Mouse (Mus musculus) limb, embryonic 10.5 days (tissue): ENCODE results near the gene Neb. TPM values are rescaled to one million over a fixed set of nuclear protein-coding genes. Genes with fewer than 3 reads are reported as not detected.

Experiments used
- DNase-seq: peaks from one replicate; pipeline ENCODE4 v3.0.0-alpha.2; 2017; ENCODE audit warnings: low spot score
- H3K27ac ChIP-seq: fragments of 300-500 bp; sonication (generic); 2 replicates; pipeline ENCODE4 v1.5.1; 2016; ENCODE audit warnings: mild to moderate bottlenecking
- H3K27me3 ChIP-seq: fragments of 300-500 bp; sonication (generic); 2 replicates; pipeline ENCODE4 v1.6.1; 2016; ENCODE audit warnings: low read depth, mild to moderate bottlenecking; ENCODE audit not compliant: poor library complexity, severe bottlenecking
- H3K36me3 ChIP-seq: fragments of 300-500 bp; sonication (generic); 2 replicates; pipeline ENCODE4 v1.6.1; 2016; ENCODE audit warnings: mild to moderate bottlenecking, moderate library complexity
- H3K4me1 ChIP-seq: fragments of 300-500 bp; sonication (generic); 2 replicates; pipeline ENCODE4 v1.6.1; 2016
- H3K4me3 ChIP-seq: fragments of 300-500 bp; sonication (generic); 2 replicates; pipeline ENCODE4 v1.5.1; 2016; ENCODE audit warnings: mild to moderate bottlenecking, moderate library complexity
- H3K9me3 ChIP-seq: fragments of 300-500 bp; sonication (generic); replicated peaks from 2 replicates; pipeline ENCODE4 v1.6.1; 2016; ENCODE audit warnings: mild to moderate bottlenecking
- WGBS: fragments of 180-500 bp; shearing (Covaris S2); methylation state at CpG from one replicate; pipeline ENCODE4 v1.1.7; 2016; 5-methylcytosine and 5-hydroxymethylcytosine counted together
- polyA plus RNA-seq: library from polyadenylated mRNA; unstranded; fragments of >200 nt; fragmentation: Nextera tagmentation; extraction: Ambion mirVana; gene quantifications from 2 replicates; pipeline ENCODE4 v1.2.1, GENCODE M21; 2016

Gene Neb
- polyA plus RNA-seq, 1 experiment from 2014 or later = 1.8 TPM

DNA sequence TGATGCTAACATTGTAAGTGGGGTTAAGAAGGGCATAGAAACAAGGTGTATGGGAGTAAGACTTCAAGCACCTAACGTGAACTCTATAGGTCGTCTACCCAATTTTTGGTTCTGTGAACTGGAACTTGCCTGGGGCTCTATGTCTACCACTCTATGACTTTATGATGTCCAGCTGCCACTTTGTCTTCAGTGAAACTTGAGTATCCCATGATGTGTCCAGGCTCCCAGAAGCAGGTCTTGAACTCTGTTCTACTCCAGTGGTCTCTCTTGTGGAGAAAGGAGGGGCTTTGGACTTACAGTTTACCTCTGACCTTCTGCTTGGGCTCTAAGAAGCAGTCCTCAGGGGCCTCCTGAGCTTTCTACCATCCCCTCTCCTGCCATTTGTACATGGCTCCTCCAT is 58.1 kb downstream of the Neb start:
- Histone ChIP-seq H3K4me1 (no peaks in the 10 kb centered on the region), H3K36me3 (no peaks in the 10 kb centered on the region), H3K9me3 (no peaks in the 10 kb centered on the region), H3K27me3 (no peaks in the 10 kb centered on the region), H3K4me3 (no peak overlapping the region), H3K27ac (no peak overlapping the region)
- DNase-seq = no peak
- WGBS = 92% methylated on average over 2 of the region's 2 CpGs

GRCm38 (mm10) chr2:52319020-52319567 is 59.2 kb downstream of the Neb start:
- no peaks in the 10 kb centered on the region for H3K27me3 ChIP-seq
- H3K9me3 ChIP-seq = no peaks in the 10 kb centered on the region
- H3K27ac ChIP-seq = no peak overlapping the region
- H3K4me3 ChIP-seq = no peak overlapping the region
- DNase-seq = no peak
- WGBS = 80% methylated on average over 5 of the region's 5 CpGs
- no peaks in the 10 kb centered on the region for H3K36me3 ChIP-seq
- no peaks in the 10 kb centered on the region for H3K4me1 ChIP-seq

GRCm38 (mm10) chr2:52317471-52317870 is 60.8 kb downstream of the Neb start:
- Histone ChIP-seq H3K4me3 (no peak overlapping the region), H3K27me3 (no peaks in the 10 kb centered on the region), H3K36me3 (no peaks in the 10 kb centered on the region), H3K4me1 (no peaks in the 10 kb centered on the region), H3K9me3 (no peaks in the 10 kb centered on the region), H3K27ac (no peak overlapping the region)
- 88% methylated on average over 4 of the region's 4 CpGs for WGBS
- no peak for DNase-seq

- no peaks in the 10 kb centered on the region for H3K36me3 ChIP-seq
- no peaks in the 10 kb centered on the region for H3K9me3 ChIP-seq
- H3K27ac ChIP-seq = no peak overlapping the region
- no peaks in the 10 kb centered on the region for H3K27me3 ChIP-seq
- H3K4me3 ChIP-seq = no peak overlapping the region
- DNase-seq = no peak
- WGBS = 76% methylated on average over 3 of the region's 3 CpGs
- H3K4me1 ChIP-seq = no peaks in the 10 kb centered on the region
Measured at GRCm38 (mm10) chr2:52315737-52316136, 62.5 kb downstream of the Neb start.

- H3K36me3 ChIP-seq = no peaks in the 10 kb centered on the region
- 94% methylated on average over 7 of the region's 7 CpGs for WGBS
- H3K27me3 ChIP-seq = no peaks in the 10 kb centered on the region
- H3K4me3 ChIP-seq = no peak overlapping the region
- no peak overlapping the region for H3K27ac ChIP-seq
- no peaks in the 10 kb centered on the region; the same call in 1 of the 2 replicates for H3K4me1 ChIP-seq
- DNase-seq = no peak
- H3K9me3 ChIP-seq = no peaks in the 10 kb centered on the region
Measured at GRCm38 (mm10) chr2:52314922-52315730, 63.1 kb downstream of the Neb start.

DNA sequence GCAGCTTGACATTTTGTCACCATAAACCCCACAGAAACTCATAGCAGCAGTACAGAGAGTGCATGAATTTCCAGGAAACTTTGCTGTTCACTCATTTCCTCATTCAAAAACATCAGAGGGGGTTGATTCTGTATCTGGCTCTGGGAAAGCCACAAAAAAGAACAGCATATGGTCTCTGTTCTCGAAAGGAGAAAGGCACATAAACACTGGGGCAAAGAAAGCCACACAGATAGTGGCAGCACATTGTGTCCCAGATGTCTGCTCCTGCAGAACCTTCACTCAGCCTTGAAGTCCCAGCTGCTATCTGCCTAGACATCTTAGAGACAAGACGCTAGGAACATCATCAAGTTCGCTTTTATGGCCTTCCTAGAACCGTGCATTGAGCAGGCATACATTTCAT is 67.5 kb downstream of the Neb start:
- no peak overlapping the region for H3K4me3 ChIP-seq
- H3K27me3 ChIP-seq = no peaks in the 10 kb centered on the region
- 85% methylated on average over 4 of the region's 4 CpGs for WGBS
- H3K27ac ChIP-seq = no peak overlapping the region
- DNase-seq = no peak
- no peaks in the 10 kb centered on the region for H3K9me3 ChIP-seq
- H3K4me1 ChIP-seq = no peaks in the 10 kb centered on the region; the same call in 1 of the 2 replicates
- H3K36me3 ChIP-seq = no peaks in the 10 kb centered on the region

GRCm38 (mm10) chr2:52306635-52307034 is 71.6 kb downstream of the Neb start:
- WGBS = 84% methylated on average over 5 of the region's 5 CpGs
- H3K4me3 ChIP-seq = no peak overlapping the region
- no peaks in the 10 kb centered on the region for H3K9me3 ChIP-seq
- no peaks in the 10 kb centered on the region for H3K27me3 ChIP-seq
- no peak for DNase-seq
- no peaks in the 10 kb centered on the region for H3K36me3 ChIP-seq
- no peak overlapping the region for H3K27ac ChIP-seq
- no peaks in the 10 kb centered on the region; the same call in 1 of the 2 replicates for H3K4me1 ChIP-seq

GRCm38 (mm10) chr2:52304554-52304953 is 73.7 kb downstream of the Neb start:
- 91% methylated on average over 3 of the region's 3 CpGs for WGBS
- no peaks in the 10 kb centered on the region for H3K27me3 ChIP-seq
- DNase-seq = no peak

GRCm38 (mm10) chr2:52303405-52303804 is 74.9 kb downstream of the Neb start:
- H3K4me1 ChIP-seq = no peaks in the 10 kb centered on the region
- no peak overlapping the region for H3K27ac ChIP-seq
- no peaks in the 10 kb centered on the region for H3K27me3 ChIP-seq
- H3K9me3 ChIP-seq = no peaks in the 10 kb centered on the region
- no peak for DNase-seq
- no peak overlapping the region for H3K4me3 ChIP-seq
- H3K36me3 ChIP-seq = no peaks in the 10 kb centered on the region
- 89% methylated on average over 1 of the region's 1 CpGs for WGBS

More at GRCm38 (mm10) chr2:52304554-52304953, 73.7 kb downstream of the Neb start:
- Histone ChIP-seq H3K4me3 (no peak overlapping the region), H3K9me3 (no peaks in the 10 kb centered on the region), H3K36me3 (no peaks in the 10 kb centered on the region), H3K27ac (no peak overlapping the region), H3K4me1 (no peaks in the 10 kb centered on the region)

- Histone ChIP-seq H3K36me3 (no peaks in the 10 kb centered on the region), H3K27me3 (no peaks in the 10 kb centered on the region), H3K4me1 (no peaks in the 10 kb centered on the region), H3K9me3 (no peaks in the 10 kb centered on the region), H3K4me3 (no peak overlapping the region), H3K27ac (no peak overlapping the region)
- 98% methylated on average over 5 of the region's 5 CpGs for WGBS
- no peak for DNase-seq
Measured at GRCm38 (mm10) chr2:52297969-52298368, 80.3 kb downstream of the Neb start.

GRCm38 (mm10) chr2:52296779-52297178 is 81.5 kb downstream of the Neb start:
- Histone ChIP-seq H3K27ac (no peak overlapping the region), H3K27me3 (no peaks in the 10 kb centered on the region), H3K4me1 (no peaks in the 10 kb centered on the region), H3K9me3 (no peaks in the 10 kb centered on the region), H3K36me3 (no peaks in the 10 kb centered on the region), H3K4me3 (no peak overlapping the region)
- no peak for DNase-seq
- WGBS = 88% methylated on average over 9 of the region's 9 CpGs

GRCm38 (mm10) chr2:52287436-52287835 is 90.8 kb downstream of the Neb start:
- no peak overlapping the region for H3K4me3 ChIP-seq
- no peaks in the 10 kb centered on the region for H3K9me3 ChIP-seq
- WGBS = 88% methylated on average over 1 of the region's 1 CpGs
- no peak overlapping the region for H3K27ac ChIP-seq
- no peaks in the 10 kb centered on the region for H3K36me3 ChIP-seq
- no peaks in the 10 kb centered on the region for H3K4me1 ChIP-seq
- DNase-seq = no peak
- H3K27me3 ChIP-seq = no peaks in the 10 kb centered on the region

- Histone ChIP-seq H3K4me3 (no peak overlapping the region), H3K27ac (no peak overlapping the region), H3K4me1 (no peaks in the 10 kb centered on the region), H3K36me3 (no peaks in the 10 kb centered on the region), H3K9me3 (no peaks in the 10 kb centered on the region), H3K27me3 (no peaks in the 10 kb centered on the region)
- 85% methylated on average over 6 of the region's 6 CpGs for WGBS
- DNase-seq = no peak
Measured at GRCm38 (mm10) chr2:52286421-52286820, 91.9 kb downstream of the Neb start.
